Mouse (Mus musculus): ENCODE data around the gene Samd7.

DNA sequence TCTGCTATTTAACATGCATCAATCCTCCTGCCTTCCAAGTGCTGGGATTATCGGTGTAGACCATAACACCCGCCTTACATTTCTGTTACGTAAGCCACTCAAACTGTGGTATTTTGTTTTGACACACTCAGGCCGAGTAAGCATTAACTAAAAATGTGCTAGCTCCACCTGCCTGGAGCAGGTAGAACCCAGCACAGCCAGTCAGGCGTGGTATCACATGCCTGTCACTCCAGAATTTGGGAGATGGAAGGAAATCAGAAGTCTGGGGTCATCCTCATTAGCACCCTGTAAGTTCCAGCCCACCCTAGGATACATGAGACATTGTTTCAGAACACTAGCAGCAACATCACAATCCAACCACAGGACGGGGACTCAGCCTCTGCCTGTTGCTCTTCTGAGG lies 35.9 kb upstream of the Samd7 start:
- TF ChIP-seq CTCF (IDR thresholded peaks at IDR 0.05; ENCODE audit: control insufficient read depth, insufficient read depth, insufficient read length) (no peak), MAX (IDR thresholded peaks at IDR 0.05) (no peak), CEBPB (IDR thresholded peaks at IDR 0.05; ENCODE audit: low read depth) (no peak), MYOG (IDR thresholded peaks at IDR 0.05; ENCODE audit: control insufficient read depth, extremely low read depth, insufficient read length) (no peak), USF1 (IDR thresholded peaks at IDR 0.05; ENCODE audit: low read depth) (no peak), MYOD1 (IDR thresholded peaks at IDR 0.05; ENCODE audit: control insufficient read depth, insufficient read length, low read depth) (no peak)
